In the genomic region with DNA sequence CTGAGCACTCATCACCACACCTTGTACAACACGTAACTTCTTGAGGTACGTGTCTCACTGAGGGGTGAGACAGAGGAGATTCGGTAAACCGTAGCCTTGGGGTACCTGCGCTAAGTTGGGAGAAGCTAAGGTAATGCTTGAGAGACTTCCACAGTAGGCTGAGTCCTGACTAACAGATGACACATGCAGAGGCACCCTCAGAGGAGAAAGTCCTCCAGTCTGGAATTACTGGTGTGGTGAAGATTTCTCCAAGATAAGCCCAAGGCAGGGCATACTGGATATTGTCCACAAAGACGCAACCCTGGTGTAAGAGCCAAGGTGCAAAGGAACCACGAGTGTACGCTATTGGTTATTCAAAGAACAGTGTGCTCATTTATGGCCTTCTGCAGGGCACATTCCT, we compare ENCODE assay signal across 28 mouse cellular contexts. TPM values are rescaled to one million over a fixed set of nuclear protein-coding genes. Genes with fewer than 3 reads are reported as not detected.
A peak's percentile ranks its signal among the peaks of the same experiment; 100 is the strongest.
DNase-seq lines count a peak whose midpoint lies in the region; ATAC-seq and TF ChIP-seq lines count a peak whose summit lies in the region.
"Had no signal": no experiment of that assay in that cellular context is flagged by ENCODE, and none has a peak within 500 bp of the region (broad histone marks: within the 10 kb centered on the region; RNA-seq: fewer than 3 reads in every experiment).

No protein-coding gene starts in this region.

- H3K9ac ChIP-seq in liver, embryonic 12.5 days: no peak overlapping the region
- H3K9ac ChIP-seq: embryonic facial prominence, embryonic 13.5 days; forebrain, embryonic 13.5 days; heart, embryonic 13.5 days; hindbrain, embryonic 14.5 days had no signal

- no peaks in the 10 kb centered on the region for H3K36me3 ChIP-seq in small intestine, adult 2 months (ENCODE audit: control insufficient read depth, insufficient read depth, low read length)
- no peaks in the 10 kb centered on the region for H3K36me3 ChIP-seq in liver, embryonic 12.5 days
- H3K36me3 ChIP-seq: embryonic facial prominence, embryonic 13.5 days; heart, embryonic 10.5 days; heart, embryonic 13.5 days had no signal

- WGBS in small intestine, adult 2 months: 85% methylated on average over 8 of the region's 8 CpGs
- WGBS in liver, embryonic 12.5 days (ENCODE audit: insufficient replicate concordance): 87% methylated on average over 8 of the region's 8 CpGs

- TF ChIP-seq CTCF in Patski (IDR thresholded peaks at IDR 0.05): no peak
- no peak for TF ChIP-seq CTCF in small intestine, adult 2 months (IDR thresholded peaks at IDR 0.05; ENCODE audit: extremely low read depth, insufficient read length, insufficient replicate concordance, low read depth, low read length)

- peak; percentile 42 for ATAC-seq in Patski
- no peak for ATAC-seq in liver, embryonic 12.5 days
- ATAC-seq: CD4-positive, CD25-positive, alpha-beta regulatory T cell, adult 4 months; forebrain, embryonic 13.5 days; forebrain, embryonic 16.5 days; hindbrain, postnatal 0 days; inflammation-experienced regulatory T-cells, adult 6 months; intestine, embryonic 16.5 days had no signal

- CTCF ChIA-PET in Patski (lab: Charles Lee): interaction anchor here (1.1 kb wide), 1 partner anchor 158 kb away, joined by 3 read pairs; no protein-coding TSS in a partner anchor

- H3K4me1 ChIP-seq in small intestine, adult 2 months (ENCODE audit: control insufficient read depth, insufficient read depth, insufficient read length, low read length): peaks cover 5% of the 10 kb centered on the region; the same call in 1 of the 2 replicates
- peaks cover 38% of the 10 kb centered on the region for H3K4me1 ChIP-seq in liver, embryonic 12.5 days

- H3K27me3 ChIP-seq in Patski: no peaks in the 10 kb centered on the region
- no peaks in the 10 kb centered on the region for H3K27me3 ChIP-seq in small intestine, adult 2 months (ENCODE audit: control insufficient read depth, insufficient read depth, low read length)
- H3K27me3 ChIP-seq in liver, embryonic 12.5 days (replicated peaks): no peaks in the 10 kb centered on the region
- H3K27me3 ChIP-seq: embryonic facial prominence, embryonic 13.5 days; forebrain, embryonic 13.5 days; heart, embryonic 13.5 days had no signal

- H3K9me3 ChIP-seq in liver, embryonic 12.5 days (replicated peaks): no peaks in the 10 kb centered on the region
- H3K9me3 ChIP-seq: embryonic facial prominence, embryonic 10.5 days; embryonic facial prominence, embryonic 13.5 days; forebrain, embryonic 10.5 days; forebrain, embryonic 13.5 days; heart, embryonic 10.5 days; heart, embryonic 13.5 days had no signal

- in situ Hi-C loops in Patski (cut with MboI; ENCODE audit: low pct_unique_long_range_greater_than_20kb): no loop called here

- no peak overlapping the region for H3K4me2 ChIP-seq in liver, embryonic 12.5 days
- H3K4me2 ChIP-seq: embryonic facial prominence, embryonic 13.5 days; forebrain, embryonic 13.5 days; heart, embryonic 13.5 days; hindbrain, embryonic 14.5 days had no signal

- POLR2A ChIA-PET in Patski (lab: Charles Lee): interaction anchor here (0.9 kb wide), 1 partner anchor 105 kb away, joined by 4 read pairs; no protein-coding TSS in a partner anchor

- TF ChIP-seq POLR2A in small intestine, adult 2 months (IDR thresholded peaks at IDR 0.05; ENCODE audit: low read depth, low read length): no peak

- peak; percentile 69 for DNase-seq in 3134 (ENCODE audit: extremely low read depth, insufficient read length, low spot score)
- DNase-seq in 3T3-L1 (ENCODE audit: low read depth, low spot score): peak; percentile 61
- DNase-seq in Patski (ENCODE audit: low read depth, low spot score): peak; percentile 88
- no peak for DNase-seq in urinary bladder, adult 18-20 months (ENCODE audit: low spot score in 2 of 2)
- DNase-seq: B cell, adult 2 months; cerebellum, adult 11-12 months; cerebellum, adult 8-10 months; cerebellum, postnatal 36 days; embryo, embryonic 11 days; gastrocnemius, adult 2 months; gastrocnemius, postnatal 14 days; heart, adult 18-20 months; heart, postnatal 14 days; heart, postnatal 4 days had no signal

- H3K4me3 ChIP-seq in small intestine, adult 2 months (ENCODE audit: low read depth, low read length): no peak overlapping the region
- no peak overlapping the region for H3K4me3 ChIP-seq in liver, embryonic 12.5 days
- H3K4me3 ChIP-seq: embryonic facial prominence, embryonic 10.5 days; embryonic facial prominence, embryonic 13.5 days; forebrain, embryonic 10.5 days; forebrain, embryonic 13.5 days; gastrocnemius, adult 2 months; heart, embryonic 10.5 days; heart, embryonic 13.5 days had no signal

- peak overlapping the region; percentile 83 for H3K27ac ChIP-seq in small intestine, adult 2 months (ENCODE audit: insufficient read depth, low read depth, low read length)
- no peak overlapping the region for H3K27ac ChIP-seq in liver, embryonic 12.5 days
- H3K27ac ChIP-seq: embryonic facial prominence, embryonic 10.5 days; embryonic facial prominence, embryonic 13.5 days; forebrain, embryonic 10.5 days; forebrain, embryonic 13.5 days; gastrocnemius, adult 2 months; heart, embryonic 10.5 days; heart, embryonic 13.5 days; hindbrain, embryonic 14.5 days; hindbrain, postnatal 0 days had no signal

RNA-seq across cellular contexts. Expression of gene Mrtfa, which starts 2.3 kb away (rescaled TPM):
- 48.0 TPM for polyA plus RNA-seq in Patski (2021)
- polyA plus RNA-seq in small intestine, adult 2 months (2012; rRNA removed): 16.8 and 34.5 TPM in 2 replicates
- 8.0 and 8.7 TPM in 2 replicates for polyA plus RNA-seq in liver, embryonic 12.5 days (2016; fragmentation: Nextera tagmentation; extraction: Ambion mirVana)

RNA-seq across cellular contexts. Expression of gene Mchr1, which starts 42.4 kb away (rescaled TPM):
- polyA plus RNA-seq in Patski (2021): 0.05 TPM
- 0.32 and 0.71 TPM in 2 replicates for polyA plus RNA-seq in small intestine, adult 2 months (2012; rRNA removed)
- 0.19 TPM in 1 of 2 replicates, not detected in the other for polyA plus RNA-seq in liver, embryonic 12.5 days (2016; fragmentation: Nextera tagmentation; extraction: Ambion mirVana)
- polyA plus RNA-seq: CD4-positive, CD25-positive, alpha-beta regulatory T cell, adult 4 months; forebrain, embryonic 10.5 days; inflammation-experienced regulatory T-cells, adult 6 months had no signal

Comparison
In these comparisons a context has a peak if more than half of its experiments do, and no peak if none do; other contexts are left out.
1. DNase-seq: peak in 3134 (single experiment), 3T3-L1 (single experiment) and Patski (single experiment); none in urinary bladder, adult 18-20 months (0 of 2).